Mouse (Mus musculus): ENCODE measurements around the gene Tmx4.

- TF ChIP-seq CTCF (IDR thresholded peaks at IDR 0.05; ENCODE audit: borderline replicate concordance, extremely low read depth, insufficient read depth, insufficient read length) (no peak), POLR2A (IDR thresholded peaks at IDR 0.05; ENCODE audit: borderline replicate concordance, extremely low read depth, insufficient read depth, insufficient read length, poor library complexity, severe bottlenecking) (no peak)
Observed at GRCm38 (mm10) chr2:134604935-134605334, 39.0 kb downstream of the Tmx4 start.
